Mouse (Mus musculus) gastrocnemius, adult 2 months (tissue): ENCODE data around the gene Mertk. TPM values are rescaled to one million over a fixed set of nuclear protein-coding genes. Genes with fewer than 3 reads are reported as not detected.

Experiments used
- DNase-seq: peaks from one replicate; pipeline ENCODE4 v3.0.0; 2022
- H3K27ac ChIP-seq: fragments of 200-600 bp; 2 replicates; pipeline ENCODE4 v1.8.1; 2022; ENCODE audit warnings: mild to moderate bottlenecking
- H3K4me3 ChIP-seq: fragments of 200-600 bp; 2 replicates; pipeline ENCODE4 v1.8.1; 2022; ENCODE audit warnings: mild to moderate bottlenecking, moderate library complexity
- CTCF ChIP-seq: fragments of 200-600 bp; IDR thresholded peaks from 2 replicates; pipeline ENCODE4 v1.8.1; 2022; ENCODE audit warnings: antibody characterized with exemption, mild to moderate bottlenecking, moderate library complexity
- intact Hi-C: fragments of 180-260 bp; cut with DNase I; formaldehyde crosslinking; loops from one replicate; pipeline ENCODE4 v1.15.1; 2025
- total RNA-seq, 2 experiments: library from RNA; stranded (reverse); gene quantifications; 2 replicates each; pipeline ENCODE4 v1.2.3; 2021

Mertk gene
- total RNA-seq, 2 experiments from 2014 or later, result 1.6 to 3.5 TPM

DNA sequence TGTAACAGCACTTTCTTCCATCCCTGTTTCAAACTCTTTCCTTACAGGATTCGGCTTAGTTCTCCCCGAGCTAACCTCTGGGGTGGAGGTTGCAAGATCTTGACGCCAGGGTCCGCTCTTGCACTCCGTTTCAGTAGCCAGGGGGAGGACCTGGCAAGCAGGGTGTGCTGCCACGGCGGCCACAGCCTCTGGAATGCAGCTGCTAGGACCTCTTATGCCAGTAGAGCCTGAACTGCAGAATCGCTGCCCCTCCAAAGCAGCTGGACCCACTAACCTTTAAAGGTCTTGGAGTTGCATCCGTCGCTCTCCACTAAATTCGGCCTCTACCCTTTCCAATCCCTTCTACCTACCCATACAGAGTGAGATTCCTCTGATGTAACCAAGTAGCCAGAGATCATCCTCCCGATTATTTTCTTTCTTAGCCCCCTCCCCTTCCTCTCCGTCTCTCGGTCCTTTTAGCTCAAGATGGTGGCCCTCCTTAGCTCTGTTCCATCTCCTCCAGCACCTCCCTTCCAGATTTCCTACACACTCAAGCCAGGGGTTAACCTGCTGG, 540 bp upstream of the Mertk start:
- Histone ChIP-seq H3K4me3 (peak overlapping the region; percentile 73), H3K27ac (peak overlapping the region; percentile 82)
- intact Hi-C loops, result loop anchor here (1.0 to 5.0 kb wide), 3 partner anchors 39 to 119 kb away; no protein-coding TSS in a partner anchor
- TF ChIP-seq CTCF, result peak; percentile 95
- peak; percentile 91 for DNase-seq

DNA sequence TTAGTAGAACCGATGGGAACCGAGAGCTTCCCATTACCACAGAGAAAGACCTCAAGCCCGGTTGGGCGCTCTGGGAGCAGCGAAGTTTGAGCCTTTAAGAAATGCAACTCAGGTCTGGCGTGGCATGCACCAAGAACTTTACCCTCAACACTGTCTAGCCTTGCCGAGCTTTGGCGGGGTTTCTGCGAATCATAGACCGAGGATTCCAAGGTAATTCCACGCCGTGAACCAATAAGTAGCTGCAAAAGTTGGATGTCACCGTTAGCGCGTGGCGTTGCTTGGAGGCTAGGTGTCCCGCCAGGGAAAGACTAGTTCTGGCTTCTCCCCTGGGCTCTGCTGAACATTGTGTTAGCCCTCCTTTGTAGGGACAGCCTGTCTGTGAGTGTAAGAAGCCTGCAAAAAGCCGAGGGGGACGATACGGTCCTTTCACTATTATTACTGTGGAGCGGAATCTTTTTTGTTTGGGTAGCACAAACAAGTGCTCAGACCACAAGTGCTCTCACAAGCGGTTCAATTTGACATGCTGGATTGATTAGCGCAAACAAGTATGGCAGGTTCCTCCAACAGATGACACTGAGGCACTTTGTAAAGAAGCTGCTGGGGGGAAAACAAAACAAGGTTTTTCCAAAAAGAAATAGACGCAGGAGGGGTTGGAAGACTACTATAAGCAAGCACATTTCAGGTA, 587 bp downstream of the Mertk start:
- no peak for TF ChIP-seq CTCF
- Histone ChIP-seq H3K27ac (peak overlapping the region; percentile 82), H3K4me3 (peak overlapping the region; percentile 73)
- DNase-seq, result no peak
- intact Hi-C loops, result loop anchor here (2.0 to 5.0 kb wide), 2 partner anchors 38 to 47 kb away; no protein-coding TSS in a partner anchor

DNA sequence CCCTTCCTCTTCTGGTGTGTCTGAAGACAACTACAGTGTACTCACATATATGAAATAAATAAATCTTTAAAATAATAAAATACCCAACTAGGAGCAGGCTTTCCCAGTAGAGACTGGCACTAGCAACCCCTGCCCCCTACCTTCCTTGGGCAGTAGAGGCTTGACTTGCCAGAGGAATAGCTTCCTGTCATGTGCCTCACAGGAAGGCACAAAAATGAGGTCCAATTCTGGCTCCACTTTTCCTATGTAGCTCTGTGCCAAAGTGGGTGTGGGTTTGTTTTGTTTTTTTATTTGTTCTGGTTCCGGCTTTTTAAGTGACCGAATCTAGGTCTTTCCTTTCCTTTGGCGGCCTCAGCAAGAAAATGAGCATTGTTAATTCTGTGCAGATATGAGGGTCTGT, 5.7 kb downstream of the Mertk start:
- peak overlapping the region; percentile 68 for H3K27ac ChIP-seq
- TF ChIP-seq CTCF, result peak; percentile 13; the same call in 1 of the 2 replicates
- DNase-seq, result no peak
- intact Hi-C loops, result no loop called here
- peak overlapping the region; percentile 54 for H3K4me3 ChIP-seq

DNA sequence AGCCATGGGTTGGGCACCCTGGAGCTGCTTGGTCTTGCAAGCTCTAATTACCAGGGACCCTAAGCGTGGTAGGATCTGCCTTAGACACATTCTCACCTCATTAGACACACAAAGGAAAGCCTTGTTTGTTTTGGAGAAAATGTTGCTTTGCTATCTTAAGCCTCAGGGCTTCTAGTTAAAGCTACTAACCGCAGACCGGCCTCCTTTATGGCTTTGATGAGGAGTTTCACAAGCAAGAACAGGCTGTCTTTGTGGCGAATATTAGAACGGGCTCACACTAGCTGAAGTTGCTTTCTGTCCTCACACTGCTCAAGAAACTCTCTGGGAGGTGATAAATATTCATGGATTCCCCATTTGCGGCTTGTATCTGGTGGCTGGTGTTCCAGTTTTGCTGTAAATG, 10.5 kb downstream of the Mertk start:
- H3K4me3 ChIP-seq, result no peak overlapping the region
- DNase-seq, result no peak
- intact Hi-C loops, result no loop called here
- 0 out of 2 replicates have a peak overlapping the region, but pooled peaks have one; percentile 35 for H3K27ac ChIP-seq
- TF ChIP-seq CTCF, result no peak

DNA sequence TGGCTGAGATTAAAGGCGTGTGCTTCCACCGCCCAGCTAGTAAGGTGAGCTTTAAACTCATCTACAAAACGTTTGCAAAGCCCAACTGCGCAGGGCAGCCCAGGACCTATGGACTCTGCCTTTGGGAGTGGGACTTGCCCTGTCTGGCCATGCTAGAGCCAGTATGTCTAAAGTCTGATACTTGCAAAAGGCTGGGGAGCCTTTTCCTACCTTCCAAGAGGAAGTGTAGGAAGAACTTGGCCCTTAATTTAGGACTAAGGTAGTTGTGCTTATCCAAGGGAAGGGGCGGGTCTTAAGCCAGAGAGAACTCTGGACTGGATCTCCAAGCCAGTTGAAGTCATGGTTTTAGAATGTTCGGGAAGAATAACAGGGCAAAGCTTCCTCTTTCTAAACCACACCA, 11.9 kb downstream of the Mertk start:
- H3K27ac ChIP-seq, result no peak overlapping the region
- TF ChIP-seq CTCF, result no peak

DNA sequence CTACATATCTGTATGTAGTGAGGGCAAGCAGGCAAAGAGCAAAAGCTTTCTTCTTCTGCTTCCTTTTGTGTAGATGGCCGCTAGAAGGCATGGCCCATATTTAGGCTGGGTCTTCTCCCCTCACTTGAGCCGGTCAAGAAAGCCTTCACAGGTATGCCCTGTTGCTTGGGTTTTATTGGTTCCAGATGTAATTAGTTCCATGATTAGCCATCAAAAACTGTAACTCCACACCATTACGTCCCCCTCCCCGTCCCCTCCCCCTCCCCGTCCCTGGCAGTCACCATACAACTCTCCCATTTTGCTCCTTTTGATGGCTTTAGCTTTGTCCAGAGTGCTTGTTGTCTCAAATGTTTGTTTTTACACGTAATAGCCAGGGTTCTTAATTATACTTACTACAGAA, 14.2 kb downstream of the Mertk start:
- TF ChIP-seq CTCF, result no peak
- intact Hi-C loops, result no loop called here
- Histone ChIP-seq H3K27ac (no peak overlapping the region), H3K4me3 (no peak overlapping the region)
- no peak for DNase-seq

More for the DNA sequence above, 11.9 kb downstream of the Mertk start:
- no peak overlapping the region for H3K4me3 ChIP-seq
- DNase-seq, result no peak
- intact Hi-C loops, result no loop called here

DNA sequence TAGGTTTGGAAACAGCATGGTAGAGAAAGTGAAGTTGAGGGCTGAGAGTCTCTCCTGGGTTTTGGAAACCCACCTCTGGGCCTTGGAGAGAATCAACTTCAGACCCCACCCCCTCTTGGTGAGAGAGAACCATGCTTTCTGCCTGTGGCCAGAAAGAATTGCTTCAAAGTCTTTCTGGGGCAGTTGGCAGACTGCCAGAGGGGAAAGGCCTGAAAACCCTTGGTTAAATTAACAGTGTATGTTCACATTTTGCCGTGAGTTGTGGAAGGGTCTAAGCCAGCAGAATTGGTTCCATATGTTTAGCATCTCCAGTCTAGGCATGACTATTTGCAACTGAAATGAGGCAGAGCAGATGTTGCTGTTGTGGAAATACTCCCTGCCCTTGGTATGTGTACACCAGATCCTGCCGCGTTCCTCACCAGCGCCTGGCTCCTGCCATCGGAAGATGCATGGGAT, 14.8 kb downstream of the Mertk start:
- TF ChIP-seq CTCF, result no peak
- DNase-seq, result no peak
- H3K27ac ChIP-seq, result no peak overlapping the region
- intact Hi-C loops, result no loop called here
- H3K4me3 ChIP-seq, result no peak overlapping the region

DNA sequence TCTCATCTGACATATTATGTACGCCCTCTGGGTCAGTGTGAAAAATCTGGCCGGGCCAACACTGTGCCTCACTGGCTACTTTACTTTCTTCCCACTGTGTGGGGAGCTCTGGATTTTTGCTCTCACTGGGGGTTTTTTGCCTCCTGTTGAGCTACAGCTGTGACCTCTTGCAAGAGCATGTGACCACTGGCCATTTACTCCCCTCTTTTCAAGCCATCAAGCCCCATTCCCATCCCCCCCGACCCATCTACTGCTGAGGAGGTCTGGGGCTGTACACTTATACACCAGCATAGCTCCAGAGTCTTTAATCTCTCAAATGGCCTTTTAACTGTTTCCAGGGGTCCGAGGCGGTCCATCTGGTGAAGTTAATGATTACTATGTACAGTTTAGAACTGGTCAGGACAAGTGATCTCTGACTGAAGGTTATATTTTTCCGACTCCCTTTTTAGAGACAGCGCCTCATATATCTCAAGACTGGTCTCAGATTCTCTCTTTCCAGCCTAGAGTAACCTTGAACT, 16.0 kb downstream of the Mertk start:
- no peak for TF ChIP-seq CTCF
- H3K4me3 ChIP-seq, result no peak overlapping the region
- no peak overlapping the region for H3K27ac ChIP-seq
- intact Hi-C loops, result no loop called here
- no peak for DNase-seq

DNA sequence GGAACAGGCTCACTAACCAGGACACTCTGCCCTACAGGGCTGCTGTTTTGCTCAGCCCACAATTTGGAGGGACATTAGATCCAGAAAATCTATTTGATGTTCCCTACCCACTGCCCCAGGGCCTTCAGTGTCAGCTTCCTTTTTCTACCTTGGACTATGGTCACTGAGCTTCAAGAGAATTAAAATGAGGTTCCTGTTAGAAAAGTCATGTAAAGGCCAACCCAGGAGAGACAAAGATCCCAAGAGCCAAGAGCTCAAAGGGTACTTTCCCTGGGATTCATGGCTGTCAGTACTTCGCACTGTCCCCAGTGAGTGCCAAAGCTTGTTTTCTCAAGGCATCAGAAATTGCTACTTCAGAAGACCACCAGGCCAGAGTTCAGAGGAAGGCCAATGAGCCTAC, 17.2 kb downstream of the Mertk start:
- H3K4me3 ChIP-seq, result no peak overlapping the region
- DNase-seq, result no peak
- intact Hi-C loops, result no loop called here
- no peak for TF ChIP-seq CTCF
- no peak overlapping the region for H3K27ac ChIP-seq

DNA sequence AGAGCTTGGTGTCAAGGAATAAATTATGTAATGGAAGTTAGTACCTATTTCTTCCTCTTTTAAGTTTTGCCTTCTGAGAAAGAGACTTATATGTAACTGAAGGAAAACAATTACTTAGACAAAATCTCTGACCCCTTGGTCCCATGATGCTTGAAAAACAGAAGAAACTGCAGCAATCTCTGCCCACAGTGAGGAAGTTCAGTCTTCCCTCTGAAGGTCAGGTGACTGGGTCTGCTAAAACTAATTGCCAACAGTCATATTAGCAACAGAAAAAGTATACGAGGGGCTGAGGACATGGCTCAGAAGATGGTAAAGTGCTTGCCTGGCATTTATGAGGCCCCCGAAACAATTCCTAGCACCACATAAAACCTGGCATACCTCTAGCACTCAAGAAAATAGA, 20.6 kb downstream of the Mertk start:
- TF ChIP-seq CTCF, result no peak
- DNase-seq, result no peak
- Histone ChIP-seq H3K4me3 (no peak overlapping the region), H3K27ac (no peak overlapping the region)
- intact Hi-C loops, result no loop called here

DNA sequence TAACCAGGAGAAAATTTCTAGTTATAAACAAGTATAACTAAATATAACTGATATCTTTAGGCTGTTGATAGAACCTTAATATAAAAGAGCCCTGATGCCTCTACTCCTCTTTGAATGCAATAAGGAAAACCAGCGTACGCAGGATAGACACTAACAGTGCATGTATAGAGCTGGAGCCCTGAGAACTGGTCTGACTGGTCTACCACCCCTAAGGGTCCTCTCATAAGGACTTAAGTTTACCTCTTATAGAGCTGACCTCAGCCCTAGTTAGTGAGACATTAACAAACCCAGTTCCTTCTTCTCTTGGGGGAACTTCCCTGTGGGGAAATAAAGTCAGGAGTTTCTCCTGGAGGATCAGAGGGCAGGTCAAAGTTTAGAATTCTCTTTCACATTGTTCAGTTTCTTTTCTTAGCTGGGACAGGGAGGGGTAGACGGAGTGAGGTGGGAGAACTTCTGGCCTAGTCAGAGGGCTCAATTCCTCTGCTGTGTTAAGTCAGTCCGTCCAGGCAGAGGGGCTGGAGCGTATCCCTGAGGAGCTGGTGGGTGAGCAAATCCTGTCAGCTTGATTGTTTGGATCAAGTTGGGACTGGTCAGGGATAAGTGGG, 23.5 kb downstream of the Mertk start:
- no peak overlapping the region for H3K4me3 ChIP-seq
- intact Hi-C loops, result no loop called here
- DNase-seq, result no peak
- TF ChIP-seq CTCF, result no peak
- no peak overlapping the region for H3K27ac ChIP-seq

DNA sequence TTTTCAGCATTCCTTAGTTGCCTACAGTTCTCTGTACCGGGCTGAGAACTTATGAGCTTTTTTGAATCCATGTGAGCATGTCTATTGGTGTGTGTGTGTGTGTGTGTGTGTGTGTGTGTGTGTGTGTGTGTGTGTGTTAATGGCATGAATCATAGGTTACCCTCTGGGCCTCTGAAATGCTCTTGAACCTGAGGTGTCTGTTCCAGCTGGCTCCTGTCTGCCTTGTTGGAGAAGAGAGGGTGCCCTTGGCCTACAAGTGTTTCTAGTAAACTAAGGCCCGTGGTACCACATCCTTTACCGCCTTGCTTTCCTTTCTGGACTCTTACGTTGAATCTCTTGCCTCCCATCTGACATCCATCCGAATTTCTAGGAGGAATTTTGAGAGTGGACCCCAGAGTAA, 27.3 kb downstream of the Mertk start:
- DNase-seq, result no peak
- no peak for TF ChIP-seq CTCF
- Histone ChIP-seq H3K4me3 (no peak overlapping the region), H3K27ac (no peak overlapping the region)
- intact Hi-C loops, result no loop called here

DNA sequence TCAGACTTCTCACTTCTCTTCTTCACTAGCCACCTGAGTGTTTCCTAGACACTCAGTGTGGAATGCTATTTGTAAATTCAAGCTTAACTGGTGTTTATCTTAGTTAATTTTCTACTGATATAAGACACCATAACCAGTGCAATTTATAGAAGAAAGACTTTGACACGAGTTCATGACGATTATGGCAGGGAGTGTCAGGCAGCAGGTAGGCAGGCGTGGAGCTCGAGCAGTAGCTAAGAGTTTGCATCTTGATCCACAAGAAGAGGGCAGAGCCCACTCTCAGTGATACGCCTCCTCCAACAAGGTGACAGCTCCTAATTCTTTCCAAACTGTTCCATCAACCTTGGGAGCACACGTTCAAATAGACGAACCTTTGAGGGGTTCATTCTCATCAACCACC, 27.9 kb downstream of the Mertk start:
- no peak overlapping the region for H3K4me3 ChIP-seq
- intact Hi-C loops, result no loop called here
- TF ChIP-seq CTCF, result no peak
- DNase-seq, result no peak
- no peak overlapping the region for H3K27ac ChIP-seq
